Mouse (Mus musculus) G1E (cell line): Measurements from ENCODE around the gene Gm3776.
"Not testable (repeated sequence)": the region's sequence is repeated elsewhere in the genome, so short reads cannot be mapped to it uniquely, and the experiment has no call there.

Experiments used
- CTCF ChIP-seq: IDR thresholded peaks from 2 replicates; pipeline ENCODE4 v1.5.1; 2012; ENCODE audit warnings: low read depth, low read length, inconsistent platforms, mixed read lengths
- GATA1 ChIP-seq: IDR thresholded peaks from 2 replicates; pipeline ENCODE4 v1.6.1; 2012; ENCODE audit warnings: borderline replicate concordance, low read length, inconsistent platforms, mixed read lengths
- GATA2 ChIP-seq: IDR thresholded peaks from 2 replicates; pipeline ENCODE4 v1.6.1; 2012; ENCODE audit warnings: low read depth, low read length, inconsistent platforms, borderline replicate concordance
- TAL1 ChIP-seq: conservative IDR thresholded peaks from 2 replicates; pipeline ENCODE4 v1.6.1; 2012; ENCODE audit warnings: low read depth, low read length, inconsistent platforms, mixed read lengths

- not testable (repeated sequence) for TF ChIP-seq TAL1, CTCF, GATA2, GATA1
Measured at GRCm38 (mm10) chr9:78233121-78233695, 23.7 kb upstream of the Gm3776 start.
